In the genomic region with DNA sequence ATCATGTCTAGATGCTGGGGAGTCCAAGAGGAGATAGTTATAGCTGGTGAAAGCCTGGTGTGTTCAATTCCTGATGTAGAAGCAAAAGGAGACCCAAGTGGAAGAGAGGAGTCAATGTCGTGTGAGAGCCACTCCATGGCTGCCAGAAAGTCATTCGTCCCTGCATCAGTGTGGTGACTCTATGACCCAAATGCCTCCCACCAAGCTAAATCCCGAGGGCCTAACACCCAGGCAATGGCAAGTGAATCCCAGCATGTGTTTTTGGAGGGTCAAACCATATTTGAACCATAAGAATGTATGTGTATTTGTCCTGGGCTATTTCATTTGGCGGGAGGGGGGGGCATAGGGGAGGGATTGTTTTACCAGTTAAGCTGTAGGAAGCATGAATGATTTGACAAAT, we compare ENCODE assay signal across 30 mouse cellular contexts.
"Had no signal": no experiment of that assay in that cellular context is flagged by ENCODE, and none has a peak within 500 bp of the region (broad histone marks: within the 10 kb centered on the region; RNA-seq: fewer than 3 reads in every experiment).

No protein-coding gene starts in this region.

- H3K9me3 ChIP-seq: heart, embryonic 12.5 days; heart, embryonic 13.5 days; heart, embryonic 15.5 days; hindbrain, embryonic 10.5 days; hindbrain, embryonic 12.5 days; hindbrain, embryonic 13.5 days; hindbrain, embryonic 15.5 days; intestine, embryonic 15.5 days; kidney, embryonic 15.5 days had no signal

- H3K4me3 ChIP-seq: heart, embryonic 12.5 days; heart, embryonic 13.5 days; heart, embryonic 15.5 days; hindbrain, embryonic 10.5 days; hindbrain, embryonic 12.5 days; hindbrain, embryonic 13.5 days; hindbrain, embryonic 15.5 days; intestine, embryonic 15.5 days; kidney, embryonic 15.5 days; layer of hippocampus, adult 2 months; left cerebral cortex, adult 2 months had no signal

- DNase-seq: heart, postnatal 10 days; heart, postnatal 14 days; heart, postnatal 36 days; heart, postnatal 4 days; kidney, adult 11 months; kidney, adult 18-20 months; kidney, adult 2 months; kidney, adult 8-10 months; kidney, adult 9 months; kidney, postnatal 10 days; kidney, postnatal 14 days; kidney, postnatal 25 days; kidney, postnatal 36 days; kidney, postnatal 4 days; layer of hippocampus, adult 9-11 months; layer of hippocampus, postnatal 36 days had no signal

- H3K36me3 ChIP-seq: heart, embryonic 12.5 days; heart, embryonic 13.5 days; heart, embryonic 15.5 days; hindbrain, embryonic 10.5 days; hindbrain, embryonic 12.5 days; hindbrain, embryonic 13.5 days; hindbrain, embryonic 15.5 days; intestine, embryonic 15.5 days; kidney, embryonic 15.5 days had no signal

- H3K27ac ChIP-seq: heart, embryonic 13.5 days; heart, embryonic 15.5 days; hindbrain, embryonic 10.5 days; hindbrain, embryonic 12.5 days; hindbrain, embryonic 13.5 days; hindbrain, embryonic 14.5 days; hindbrain, embryonic 15.5 days; hindbrain, postnatal 0 days; intestine, embryonic 15.5 days; kidney, embryonic 15.5 days; kidney, postnatal 0 days; layer of hippocampus, adult 2 months; left cerebral cortex, adult 2 months had no signal

- H3K27me3 ChIP-seq: heart, embryonic 12.5 days; heart, embryonic 13.5 days; heart, embryonic 15.5 days; hindbrain, embryonic 12.5 days; hindbrain, embryonic 13.5 days; hindbrain, embryonic 15.5 days; intestine, embryonic 15.5 days; kidney, embryonic 15.5 days had no signal

- H3K4me1 ChIP-seq: hindbrain, embryonic 15.5 days had no signal
